ENCODE assay signal across 9 mouse cellular contexts in genomic region chr9:42674017-42674412, GRCm38 (mm10).
DNase-seq lines count a peak whose midpoint lies in the region; ATAC-seq and TF ChIP-seq lines count a peak whose summit lies in the region.
"Had no signal": no experiment of that assay in that cellular context is flagged by ENCODE, and none has a peak within 500 bp of the region (broad histone marks: within the 10 kb centered on the region; RNA-seq: fewer than 3 reads in every experiment).

No protein-coding gene starts in this region.

- no peak for ATAC-seq in hindbrain, postnatal 0 days
- ATAC-seq in neural tube, embryonic 12.5 days (ENCODE audit: low FRiP score, low read depth) = no peak
- ATAC-seq in neural tube, embryonic 15.5 days (ENCODE audit: low FRiP score) = no peak

- no peaks in the 10 kb centered on the region for H3K36me3 ChIP-seq in hindbrain, embryonic 10.5 days
- no peaks in the 10 kb centered on the region for H3K36me3 ChIP-seq in hindbrain, postnatal 0 days (ENCODE audit: insufficient read depth, low read length)
- no peaks in the 10 kb centered on the region for H3K36me3 ChIP-seq in neural tube, embryonic 12.5 days
- H3K36me3 ChIP-seq in neural tube, embryonic 15.5 days = no peaks in the 10 kb centered on the region

- H3K27ac ChIP-seq in hindbrain, embryonic 10.5 days = peak overlapping the region; percentile 72
- H3K27ac ChIP-seq in hindbrain, postnatal 0 days = no peak overlapping the region
- H3K27ac ChIP-seq in neural tube, embryonic 12.5 days = no peak overlapping the region
- H3K27ac ChIP-seq in neural tube, embryonic 15.5 days (replicated peaks) = no peak overlapping the region
- H3K27ac ChIP-seq: macrophage had no signal

- H3K4me2 ChIP-seq in hindbrain, postnatal 0 days (ENCODE audit: low read depth, low read length) = no peak overlapping the region
- H3K4me2 ChIP-seq in neural tube, embryonic 12.5 days (replicated peaks) = no peak overlapping the region
- no peak overlapping the region for H3K4me2 ChIP-seq in neural tube, embryonic 15.5 days

- no peaks in the 10 kb centered on the region for H3K27me3 ChIP-seq in hindbrain, embryonic 10.5 days (ENCODE audit: insufficient read depth, poor library complexity, severe bottlenecking)
- no peaks in the 10 kb centered on the region for H3K27me3 ChIP-seq in hindbrain, postnatal 0 days (ENCODE audit: insufficient read depth, low read length)
- H3K27me3 ChIP-seq in neural tube, embryonic 12.5 days (replicated peaks) = no peaks in the 10 kb centered on the region
- no peaks in the 10 kb centered on the region for H3K27me3 ChIP-seq in neural tube, embryonic 15.5 days (replicated peaks)

- H3K9me3 ChIP-seq in hindbrain, embryonic 10.5 days = no peaks in the 10 kb centered on the region
- H3K9me3 ChIP-seq in hindbrain, postnatal 0 days (ENCODE audit: low read length) = no peaks in the 10 kb centered on the region
- no peaks in the 10 kb centered on the region for H3K9me3 ChIP-seq in neural tube, embryonic 12.5 days
- no peaks in the 10 kb centered on the region for H3K9me3 ChIP-seq in neural tube, embryonic 15.5 days (replicated peaks)

- DNase-seq in hindbrain, embryonic 10.5 days (ENCODE audit: low spot score) = no peak
- no peak for DNase-seq in hindbrain, postnatal 0 days (ENCODE audit: low spot score)
- peak; percentile 18 to 43 for DNase-seq in kidney, postnatal 25 days
- no peak for DNase-seq in spleen, adult 18-20 months
- no peak for DNase-seq in left cerebral cortex, adult 11 months (ENCODE audit: low spot score)
- DNase-seq in heart, postnatal 14 days = no peak

- no peak for TF ChIP-seq CTCF in hindbrain, postnatal 0 days (IDR thresholded peaks at IDR 0.05; ENCODE audit: low read depth)

- intact Hi-C loops in heart, postnatal 14 days (cut with DNase I) = no loop called here

- peaks cover 21% of the 10 kb centered on the region for H3K4me1 ChIP-seq in hindbrain, embryonic 10.5 days (replicated peaks)
- peaks cover 5% of the 10 kb centered on the region; the same call in 1 of the 2 replicates for H3K4me1 ChIP-seq in hindbrain, postnatal 0 days (ENCODE audit: insufficient read depth, low read length)
- peaks cover 27% of the 10 kb centered on the region for H3K4me1 ChIP-seq in neural tube, embryonic 12.5 days
- peaks cover 40% of the 10 kb centered on the region for H3K4me1 ChIP-seq in neural tube, embryonic 15.5 days

- H3K4me3 ChIP-seq in hindbrain, embryonic 10.5 days = no peak overlapping the region
- H3K4me3 ChIP-seq in hindbrain, postnatal 0 days (ENCODE audit: low read length) = no peak overlapping the region
- H3K4me3 ChIP-seq in neural tube, embryonic 12.5 days = no peak overlapping the region
- no peak overlapping the region for H3K4me3 ChIP-seq in neural tube, embryonic 15.5 days (replicated peaks)

- WGBS in hindbrain, embryonic 10.5 days = 85% methylated on average over 5 of the region's 5 CpGs
- WGBS in hindbrain, postnatal 0 days = 37% methylated on average over 5 of the region's 5 CpGs
- 40% methylated on average over 5 of the region's 5 CpGs for WGBS in neural tube, embryonic 12.5 days
- WGBS in neural tube, embryonic 15.5 days = 40% methylated on average over 5 of the region's 5 CpGs

- no peak overlapping the region for H3K9ac ChIP-seq in hindbrain, postnatal 0 days (replicated peaks; ENCODE audit: low read length)
- peak overlapping the region; percentile 30; the same call in 1 of the 2 replicates for H3K9ac ChIP-seq in neural tube, embryonic 12.5 days
- no peak overlapping the region for H3K9ac ChIP-seq in neural tube, embryonic 15.5 days (replicated peaks)

Comparison
In these comparisons a context has a peak if more than half of its experiments do, and no peak if none do; other contexts are left out.
1. DNase-seq: peak in kidney, postnatal 25 days (2 of 2); none in hindbrain, embryonic 10.5 days (single experiment), hindbrain, postnatal 0 days (single experiment), spleen, adult 18-20 months (0 of 2), left cerebral cortex, adult 11 months (single experiment) and heart, postnatal 14 days (0 of 2).